Mouse (Mus musculus): Measurements from ENCODE around the gene Lamb3. TPM values are rescaled to one million over a fixed set of nuclear protein-coding genes. Genes with fewer than 3 reads are reported as not detected.
"Not testable (repeated sequence)": the region's sequence is repeated elsewhere in the genome, so short reads cannot be mapped to it uniquely, and the experiment has no call there.

Lamb3 gene
- polyA plus RNA-seq, 1 experiment from 2014 or later = not detected

- peaks cover 6% of the 10 kb centered on the region for H3K4me1 ChIP-seq (ENCODE audit: control insufficient read depth, insufficient read depth, low read length)
- DNase-seq (ENCODE audit: low spot score, missing footprints) (no peak), ATAC-seq (ENCODE audit: low FRiP score) (no peak)
- no peak overlapping the region for H3K9ac ChIP-seq (ENCODE audit: low read length)
- no peaks in the 10 kb centered on the region for H3K9me3 ChIP-seq (ENCODE audit: control insufficient read depth, low read length)
- no peak overlapping the region for H3K4me3 ChIP-seq (ENCODE audit: low read depth, low read length)
- no peaks in the 10 kb centered on the region for H3K27me3 ChIP-seq (ENCODE audit: control insufficient read depth, insufficient read depth, low read length)
- H3K27ac ChIP-seq (ENCODE audit: low read depth, low read length) = no peak overlapping the region
- WGBS = 85% methylated on average over 8 of the region's 8 CpGs
- no peak overlapping the region for H3K4me2 ChIP-seq
- H3K36me3 ChIP-seq (ENCODE audit: control insufficient read depth, insufficient read depth, low read length) = no peaks in the 10 kb centered on the region
These were observed 67.0 kb downstream of the Lamb3 start for GRCm38 (mm10) chr1:193274407-193275071.

- Histone ChIP-seq H3K9me3 (ENCODE audit: control insufficient read depth, low read length) (no peaks in the 10 kb centered on the region), H3K27ac (ENCODE audit: low read depth, low read length) (no peak overlapping the region), H3K4me3 (ENCODE audit: low read depth, low read length) (no peak overlapping the region), H3K4me1 (ENCODE audit: control insufficient read depth, insufficient read depth, low read length) (no peaks in the 10 kb centered on the region), H3K27me3 (ENCODE audit: control insufficient read depth, insufficient read depth, low read length) (no peaks in the 10 kb centered on the region), H3K4me2 (no peak overlapping the region), H3K36me3 (ENCODE audit: control insufficient read depth, insufficient read depth, low read length) (no peaks in the 10 kb centered on the region), H3K9ac (ENCODE audit: low read length) (no peak overlapping the region)
- 44% methylated on average over 6 of the region's 6 CpGs for WGBS
- DNase-seq (ENCODE audit: low spot score, missing footprints) (peak; percentile 69), ATAC-seq (ENCODE audit: low FRiP score) (no peak)
These were observed 71.0 kb downstream of the Lamb3 start for GRCm38 (mm10) chr1:193278414-193279045.

- no peak overlapping the region for H3K27ac ChIP-seq (ENCODE audit: low read depth, low read length)
These were observed 72.0 kb downstream of the Lamb3 start for GRCm38 (mm10) chr1:193279492-193279891.

GRCm38 (mm10) chr1:193281344-193281743 lies 73.8 kb downstream of the Lamb3 start:
- WGBS = 100% methylated on average over 2 of the region's 2 CpGs
- H3K36me3 ChIP-seq (ENCODE audit: control insufficient read depth, insufficient read depth, low read length) = no peaks in the 10 kb centered on the region
- H3K27me3 ChIP-seq (ENCODE audit: control insufficient read depth, insufficient read depth, low read length) = no peaks in the 10 kb centered on the region

More at GRCm38 (mm10) chr1:193279492-193279891, 72.0 kb downstream of the Lamb3 start:
- WGBS = 80% methylated on average over 4 of the region's 4 CpGs
- Histone ChIP-seq H3K4me1 (ENCODE audit: control insufficient read depth, insufficient read depth, low read length) (no peaks in the 10 kb centered on the region), H3K27me3 (ENCODE audit: control insufficient read depth, insufficient read depth, low read length) (no peaks in the 10 kb centered on the region), H3K4me2 (no peak overlapping the region), H3K4me3 (ENCODE audit: low read depth, low read length) (no peak overlapping the region), H3K36me3 (ENCODE audit: control insufficient read depth, insufficient read depth, low read length) (no peaks in the 10 kb centered on the region), H3K9me3 (ENCODE audit: control insufficient read depth, low read length) (no peaks in the 10 kb centered on the region), H3K9ac (ENCODE audit: low read length) (no peak overlapping the region)
- ATAC-seq (ENCODE audit: low FRiP score) = no peak
- DNase-seq (ENCODE audit: low spot score, missing footprints) = no peak

GRCm38 (mm10) chr1:193284228-193284779 lies 76.8 kb downstream of the Lamb3 start:
- no peaks in the 10 kb centered on the region for H3K36me3 ChIP-seq (ENCODE audit: control insufficient read depth, insufficient read depth, low read length)
- H3K4me3 ChIP-seq (ENCODE audit: low read depth, low read length) = no peak overlapping the region
- H3K27me3 ChIP-seq (ENCODE audit: control insufficient read depth, insufficient read depth, low read length) = no peaks in the 10 kb centered on the region
- ATAC-seq (ENCODE audit: low FRiP score) (no peak), DNase-seq (ENCODE audit: low spot score, missing footprints) (peak; percentile 54)
- H3K9ac ChIP-seq (ENCODE audit: low read length) = no peak overlapping the region
- H3K4me2 ChIP-seq = no peak overlapping the region
- no peaks in the 10 kb centered on the region for H3K4me1 ChIP-seq (ENCODE audit: control insufficient read depth, insufficient read depth, low read length)
- WGBS = 88% methylated on average over 7 of the region's 7 CpGs
- no peaks in the 10 kb centered on the region for H3K9me3 ChIP-seq (ENCODE audit: control insufficient read depth, low read length)
- H3K27ac ChIP-seq (ENCODE audit: low read depth, low read length) = no peak overlapping the region

More at GRCm38 (mm10) chr1:193281344-193281743, 73.8 kb downstream of the Lamb3 start:
- Histone ChIP-seq H3K9ac (ENCODE audit: low read length) (no peak overlapping the region), H3K4me3 (ENCODE audit: low read depth, low read length) (no peak overlapping the region), H3K4me1 (ENCODE audit: control insufficient read depth, insufficient read depth, low read length) (no peaks in the 10 kb centered on the region), H3K27ac (ENCODE audit: low read depth, low read length) (no peak overlapping the region), H3K4me2 (no peak overlapping the region), H3K9me3 (ENCODE audit: control insufficient read depth, low read length) (no peaks in the 10 kb centered on the region)
- DNase-seq (ENCODE audit: low spot score, missing footprints) (peak; percentile 75), ATAC-seq (ENCODE audit: low FRiP score) (no peak)

GRCm38 (mm10) chr1:193285766-193286325 lies 78.3 kb downstream of the Lamb3 start:
- H3K9ac ChIP-seq (ENCODE audit: low read length); H3K27ac ChIP-seq (ENCODE audit: low read depth, low read length); H3K4me2 ChIP-seq; H3K9me3 ChIP-seq (ENCODE audit: control insufficient read depth, low read length); ATAC-seq (ENCODE audit: low FRiP score); H3K4me3 ChIP-seq (ENCODE audit: low read depth, low read length); H3K4me1 ChIP-seq (ENCODE audit: control insufficient read depth, insufficient read depth, low read length); DNase-seq (ENCODE audit: low spot score, missing footprints); H3K27me3 ChIP-seq (ENCODE audit: control insufficient read depth, insufficient read depth, low read length); H3K36me3 ChIP-seq (ENCODE audit: control insufficient read depth, insufficient read depth, low read length): not testable (repeated sequence)
- 89% methylated on average over 3 of the region's 3 CpGs for WGBS

GRCm38 (mm10) chr1:193287578-193287977 lies 80.1 kb downstream of the Lamb3 start:
- H3K27me3 ChIP-seq (ENCODE audit: control insufficient read depth, insufficient read depth, low read length) = no peaks in the 10 kb centered on the region
- H3K9ac ChIP-seq (ENCODE audit: low read length) = no peak overlapping the region
- no peak overlapping the region for H3K4me3 ChIP-seq (ENCODE audit: low read depth, low read length)
- DNase-seq (ENCODE audit: low spot score, missing footprints) (peak; percentile 64), ATAC-seq (ENCODE audit: low FRiP score) (no peak)
- H3K27ac ChIP-seq (ENCODE audit: low read depth, low read length) = no peak overlapping the region
- H3K9me3 ChIP-seq (ENCODE audit: control insufficient read depth, low read length) = no peaks in the 10 kb centered on the region
- H3K4me1 ChIP-seq (ENCODE audit: control insufficient read depth, insufficient read depth, low read length) = no peaks in the 10 kb centered on the region
- H3K36me3 ChIP-seq (ENCODE audit: control insufficient read depth, insufficient read depth, low read length) = no peaks in the 10 kb centered on the region
- 92% methylated on average over 2 of the region's 2 CpGs for WGBS
- no peak overlapping the region for H3K4me2 ChIP-seq

- Histone ChIP-seq H3K4me3 (ENCODE audit: low read depth, low read length) (no peak overlapping the region), H3K4me1 (ENCODE audit: control insufficient read depth, insufficient read depth, low read length) (no peaks in the 10 kb centered on the region), H3K4me2 (no peak overlapping the region), H3K36me3 (ENCODE audit: control insufficient read depth, insufficient read depth, low read length) (no peaks in the 10 kb centered on the region), H3K27me3 (ENCODE audit: control insufficient read depth, insufficient read depth, low read length) (no peaks in the 10 kb centered on the region), H3K9ac (ENCODE audit: low read length) (no peak overlapping the region), H3K27ac (ENCODE audit: low read depth, low read length) (no peak overlapping the region), H3K9me3 (ENCODE audit: control insufficient read depth, low read length) (no peaks in the 10 kb centered on the region)
- DNase-seq (ENCODE audit: low spot score, missing footprints) = peak; percentile 26
- no peak for ATAC-seq (ENCODE audit: low FRiP score)
- 90% methylated on average over 3 of the region's 3 CpGs for WGBS
These were observed 81.6 kb downstream of the Lamb3 start for GRCm38 (mm10) chr1:193289076-193289475.

- no peak for ATAC-seq (ENCODE audit: low FRiP score)
- Histone ChIP-seq H3K9ac (ENCODE audit: low read length) (no peak overlapping the region), H3K4me3 (ENCODE audit: low read depth, low read length) (no peak overlapping the region), H3K36me3 (ENCODE audit: control insufficient read depth, insufficient read depth, low read length) (no peaks in the 10 kb centered on the region), H3K4me2 (no peak overlapping the region), H3K4me1 (ENCODE audit: control insufficient read depth, insufficient read depth, low read length) (no peaks in the 10 kb centered on the region), H3K27me3 (ENCODE audit: control insufficient read depth, insufficient read depth, low read length) (no peaks in the 10 kb centered on the region), H3K27ac (ENCODE audit: low read depth, low read length) (no peak overlapping the region), H3K9me3 (ENCODE audit: control insufficient read depth, low read length) (no peaks in the 10 kb centered on the region)
- WGBS = 90% methylated on average over 5 of the region's 5 CpGs
- no peak for DNase-seq (ENCODE audit: low spot score, missing footprints)
These were observed 82.4 kb downstream of the Lamb3 start for GRCm38 (mm10) chr1:193289914-193290313.
